Mouse (Mus musculus) hindbrain, embryonic 13.5 days (tissue): ENCODE results near the gene AU018091. TPM values are rescaled to one million over a fixed set of nuclear protein-coding genes. Genes with fewer than 3 reads are reported as not detected.
"Not testable (repeated sequence)": the region's sequence is repeated elsewhere in the genome, so short reads cannot be mapped to it uniquely, and the experiment has no call there.

Experiments used
- ATAC-seq: fragments of 200-750 bp; cut with Nextera tagmentation; 2 replicates; pipeline ENCODE4 v1.8.0; 2017; ENCODE audit warnings: moderate TSS enrichment; ENCODE audit not compliant: low FRiP score
- H3K27ac ChIP-seq: fragments of 300-500 bp; sonication (generic); 2 replicates; pipeline ENCODE4 v1.5.1; 2015; ENCODE audit warnings: inconsistent platforms, mild to moderate bottlenecking, moderate library complexity
- H3K27me3 ChIP-seq: fragments of 300-500 bp; sonication (generic); 2 replicates; pipeline ENCODE4 v1.6.1; 2015; ENCODE audit warnings: mild to moderate bottlenecking, inconsistent platforms
- H3K36me3 ChIP-seq: fragments of 300-500 bp; sonication (generic); 2 replicates; pipeline ENCODE4 v1.6.1; 2015; ENCODE audit warnings: mild to moderate bottlenecking, inconsistent platforms
- H3K4me1 ChIP-seq: fragments of 300-500 bp; sonication (generic); replicated peaks from 2 replicates; pipeline ENCODE4 v1.6.1; 2015; ENCODE audit warnings: inconsistent platforms
- H3K4me2 ChIP-seq: fragments of 300-500 bp; sonication (generic); 2 replicates; pipeline ENCODE4 v1.6.1; 2015; ENCODE audit warnings: inconsistent platforms, mild to moderate bottlenecking, moderate library complexity
- H3K4me3 ChIP-seq: fragments of 300-500 bp; sonication (generic); 2 replicates; pipeline ENCODE4 v1.5.1; 2015; ENCODE audit warnings: mild to moderate bottlenecking, inconsistent platforms
- H3K9ac ChIP-seq: fragments of 300-500 bp; sonication (generic); 2 replicates; pipeline ENCODE4 v1.6.1; 2015; ENCODE audit warnings: mild to moderate bottlenecking, inconsistent platforms
- H3K9me3 ChIP-seq: fragments of 300-500 bp; sonication (generic); 2 replicates; pipeline ENCODE4 v1.6.1; 2016; ENCODE audit warnings: inconsistent platforms
- WGBS: fragments of 180-500 bp; shearing (Covaris S2); methylation state at CpG from one replicate; pipeline ENCODE4 v1.1.7; 2015; 5-methylcytosine and 5-hydroxymethylcytosine counted together
- microRNA counts: library from miRNA; unstranded; fragments of <30 nt; microRNA quantifications from one replicate; lab custom pipeline; 2016
- microRNA-seq: library from miRNA; unstranded; fragments of <30 nt; microRNA quantifications from one replicate; pipeline ENCODE4, GENCODE M21; 2016
- polyA plus RNA-seq: library from polyadenylated mRNA; unstranded; fragments of >200 nt; fragmentation: Nextera tagmentation; extraction: Ambion mirVana; gene quantifications from 2 replicates; pipeline ENCODE4 v1.2.1, GENCODE M21; 2015

AU018091 gene
- polyA plus RNA-seq, 1 experiment from 2014 or later, result not detected

GRCm38 (mm10) chr7:3164381-3164780, 4.6 kb downstream of the AU018091 start:
- WGBS, result 80% methylated on average over 6 of the region's 6 CpGs
- ATAC-seq, result no peak
- no peak overlapping the region for H3K27ac ChIP-seq

GRCm38 (mm10) chr7:3150376-3150775, 18.6 kb downstream of the AU018091 start:
- ATAC-seq, result no peak
- 0 out of 2 replicates have a peak, but pooled peaks cover 12% of the 10 kb centered on the region for H3K9me3 ChIP-seq
- no peaks in the 10 kb centered on the region for H3K36me3 ChIP-seq
- no peak overlapping the region for H3K4me3 ChIP-seq
- no peak overlapping the region for H3K27ac ChIP-seq
- no peak overlapping the region for H3K9ac ChIP-seq
- H3K27me3 ChIP-seq, result no peaks in the 10 kb centered on the region
- no peaks in the 10 kb centered on the region for H3K4me1 ChIP-seq
- no peak overlapping the region for H3K4me2 ChIP-seq
- WGBS, result 71% methylated on average over 1 of the region's 1 CpGs

More at GRCm38 (mm10) chr7:3164381-3164780, 4.6 kb downstream of the AU018091 start:
- Histone ChIP-seq H3K27me3 (no peaks in the 10 kb centered on the region), H3K4me2 (no peak overlapping the region), H3K4me3 (no peak overlapping the region), H3K9me3 (no peaks in the 10 kb centered on the region), H3K9ac (no peak overlapping the region), H3K36me3 (no peaks in the 10 kb centered on the region), H3K4me1 (no peaks in the 10 kb centered on the region)

- H3K36me3 ChIP-seq, result no peaks in the 10 kb centered on the region
- no peak overlapping the region for H3K4me3 ChIP-seq
- no peaks in the 10 kb centered on the region for H3K27me3 ChIP-seq
- H3K9ac ChIP-seq, result no peak overlapping the region
- H3K4me2 ChIP-seq, result no peak overlapping the region
- peaks cover 18% of the 10 kb centered on the region; the same call in 1 of the 2 replicates for H3K9me3 ChIP-seq
- ATAC-seq, result no peak
- H3K27ac ChIP-seq, result no peak overlapping the region
- no peaks in the 10 kb centered on the region for H3K4me1 ChIP-seq
Measured at GRCm38 (mm10) chr7:3146072-3146471, 22.9 kb downstream of the AU018091 start.

GRCm38 (mm10) chr7:3143329-3143728, 25.7 kb downstream of the AU018091 start:
- no peak for ATAC-seq
- no peak overlapping the region for H3K27ac ChIP-seq
- 13% methylated on average over 1 of the region's 1 CpGs for WGBS
- H3K36me3 ChIP-seq, result no peaks in the 10 kb centered on the region
- H3K4me2 ChIP-seq, result no peak overlapping the region
- no peak overlapping the region for H3K4me3 ChIP-seq
- no peaks in the 10 kb centered on the region for H3K4me1 ChIP-seq
- peaks cover 16% of the 10 kb centered on the region; the same call in 1 of the 2 replicates for H3K9me3 ChIP-seq
- H3K9ac ChIP-seq, result no peak overlapping the region
- no peaks in the 10 kb centered on the region for H3K27me3 ChIP-seq

GRCm38 (mm10) chr7:3135606-3136005, 33.4 kb downstream of the AU018091 start:
- Histone ChIP-seq H3K4me2 (no peak overlapping the region), H3K9me3 (peaks cover 19% of the 10 kb centered on the region), H3K27ac (no peak overlapping the region), H3K4me1 (no peaks in the 10 kb centered on the region), H3K27me3 (no peaks in the 10 kb centered on the region), H3K36me3 (no peaks in the 10 kb centered on the region), H3K4me3 (no peak overlapping the region), H3K9ac (no peak overlapping the region)
- 82% methylated on average over 4 of the region's 4 CpGs for WGBS
- ATAC-seq, result no peak

GRCm38 (mm10) chr7:3134654-3135053, 34.3 kb downstream of the AU018091 start:
- H3K9me3 ChIP-seq, result peaks cover 15% of the 10 kb centered on the region
- no peaks in the 10 kb centered on the region for H3K27me3 ChIP-seq
- H3K36me3 ChIP-seq, result no peaks in the 10 kb centered on the region
- H3K4me1 ChIP-seq, result no peaks in the 10 kb centered on the region
- WGBS, result 69% methylated on average over 1 of the region's 1 CpGs
- H3K27ac ChIP-seq, result no peak overlapping the region
- no peak for ATAC-seq
- no peak overlapping the region for H3K4me3 ChIP-seq
- no peak overlapping the region for H3K4me2 ChIP-seq
- H3K9ac ChIP-seq, result no peak overlapping the region

- Histone ChIP-seq H3K27me3 (no peaks in the 10 kb centered on the region), H3K4me2 (no peak overlapping the region), H3K9ac (no peak overlapping the region), H3K27ac (no peak overlapping the region), H3K4me3 (no peak overlapping the region), H3K36me3 (no peaks in the 10 kb centered on the region), H3K9me3 (peaks cover 23% of the 10 kb centered on the region), H3K4me1 (no peaks in the 10 kb centered on the region)
- no peak for ATAC-seq
- 65% methylated on average over 1 of the region's 1 CpGs for WGBS
Measured at GRCm38 (mm10) chr7:3130342-3130741, 38.7 kb downstream of the AU018091 start.

- H3K4me1 ChIP-seq, H3K4me2 ChIP-seq, H3K4me3 ChIP-seq, H3K27me3 ChIP-seq, H3K9ac ChIP-seq, H3K27ac ChIP-seq, ATAC-seq, H3K36me3 ChIP-seq: not testable (repeated sequence)
- H3K9me3 ChIP-seq, result peaks cover 13% of the 10 kb centered on the region
Measured at GRCm38 (mm10) chr7:3128564-3128963, 40.4 kb downstream of the AU018091 start.

GRCm38 (mm10) chr7:3111193-3111592, 57.8 kb downstream of the AU018091 start:
- H3K9ac ChIP-seq, H3K4me3 ChIP-seq, H3K27ac ChIP-seq, H3K4me1 ChIP-seq, H3K4me2 ChIP-seq, H3K27me3 ChIP-seq, H3K9me3 ChIP-seq, ATAC-seq, H3K36me3 ChIP-seq: not testable (repeated sequence)
- no CpG with 5 or more reads among the region's 6 CpGs for WGBS

- not testable (repeated sequence) for H3K4me1 ChIP-seq, H3K27ac ChIP-seq, H3K27me3 ChIP-seq, H3K36me3 ChIP-seq, H3K9ac ChIP-seq, H3K4me2 ChIP-seq, ATAC-seq, H3K9me3 ChIP-seq, H3K4me3 ChIP-seq
- 66% methylated on average over 13 of the region's 13 CpGs for WGBS
Measured at GRCm38 (mm10) chr7:3106516-3107077, 62.4 kb downstream of the AU018091 start.

MicroRNA genes within 50 kb of the gene (microRNA counts, 519-probe panel; counts per million panel counts)
- microRNA mmu-miR-290-3p (lab: Ali Mortazavi, UCI) (1,590 counts per million, percentile 6 among the panel's probes with 10 or more counts), microRNA mmu-miR-290-5p (lab: Ali Mortazavi, UCI) (51.3 counts per million), microRNA mmu-miR-291a-3p (lab: Ali Mortazavi, UCI) (735 counts per million, percentile 1 among the panel's probes with 10 or more counts), microRNA mmu-miR-291a-5p (lab: Ali Mortazavi, UCI) (51.3 counts per million), microRNA mmu-miR-292-5p (lab: Ali Mortazavi, UCI) (51.3 counts per million)

Small RNA genes within 50 kb of the gene (microRNA-seq; reads per million reads assigned to microRNA genes)
- gene Mir290a, result not detected
- gene Mir290b, result not detected
- 1.4 reads per million for gene Mir291a
- gene Mir292, result not detected
- not detected for gene Mir292b

Other genes with a start within 250 kb of the AU018091 start
- 0.05 TPM in 1 of 2 replicates, not detected in the other for gene Nlrp12, start 80.5 kb upstream of the AU018091 start, polyA plus RNA-seq
- 29.0 and 29.8 TPM in 2 replicates for gene Myadm, start 119.9 kb upstream of the AU018091 start, polyA plus RNA-seq
- gene Prkcg, start 120.0 kb upstream of the AU018091 start, polyA plus RNA-seq, result 0.81 and 0.83 TPM in 2 replicates
- gene Cacng7, start 163.8 kb upstream of the AU018091 start, polyA plus RNA-seq, result 4.3 and 4.7 TPM in 2 replicates
- gene Cacng8, start 221.5 kb upstream of the AU018091 start, polyA plus RNA-seq, result 12.4 and 12.9 TPM in 2 replicates